8 mouse cellular contexts compared by ENCODE assay signal in the genomic region with DNA sequence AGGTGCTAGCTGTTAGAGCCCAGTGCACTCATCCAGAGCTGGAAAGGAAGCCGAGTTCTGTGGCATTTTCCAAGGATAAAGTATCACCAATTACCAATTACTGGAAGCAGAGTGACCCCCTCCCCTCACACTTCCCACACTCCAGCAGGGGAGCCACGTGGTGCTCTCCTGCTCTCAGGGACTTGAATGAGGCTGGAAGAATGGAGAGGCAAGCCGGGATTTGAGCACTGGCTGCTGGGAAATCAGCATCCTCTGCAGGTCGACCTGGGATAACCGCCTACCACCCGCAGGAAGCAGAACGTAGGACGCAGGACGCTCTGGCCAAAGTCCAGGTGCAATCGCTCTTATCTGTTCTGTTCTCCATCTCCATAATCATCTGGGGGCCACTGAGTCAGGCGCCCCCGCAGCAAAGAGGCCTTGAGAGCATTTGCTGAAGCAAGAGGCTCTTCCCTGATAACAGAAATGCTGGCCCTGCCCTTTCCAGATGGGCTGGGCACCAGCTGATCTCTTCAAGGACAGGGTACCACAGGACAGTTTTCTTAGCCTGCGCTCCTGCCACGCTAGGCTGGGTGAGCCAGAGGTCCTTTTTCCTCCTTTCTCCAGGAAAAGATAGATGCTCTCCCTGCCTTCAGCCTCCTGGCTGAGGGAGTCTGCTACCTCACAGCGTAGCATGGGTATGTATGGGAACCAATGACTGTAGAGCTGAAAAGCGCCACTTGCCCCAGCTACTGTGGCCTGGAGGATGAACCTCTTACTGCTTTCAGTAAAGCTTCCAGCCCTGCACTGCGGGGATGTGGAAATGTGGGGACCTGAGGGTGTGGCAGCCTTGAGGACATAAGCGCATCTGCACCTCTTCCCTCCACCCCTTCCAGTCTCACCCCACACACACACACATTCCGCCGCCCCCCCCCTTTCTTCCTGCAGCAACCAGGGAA. TPM values are rescaled to one million over a fixed set of nuclear protein-coding genes. Genes with fewer than 3 reads are reported as not detected.
DNase-seq lines count a peak whose midpoint lies in the region; ATAC-seq and TF ChIP-seq lines count a peak whose summit lies in the region.

No protein-coding gene starts in this region.

- peak; percentile 38; the same call in 1 of the 2 replicates for ATAC-seq in hindbrain, postnatal 0 days
- ATAC-seq in neural tube, embryonic 13.5 days (ENCODE audit: low read depth), result peak; percentile 68; the same call in 1 of the 2 replicates
- no peak for ATAC-seq in erythroid progenitor cell, adult 5-6 weeks (replicated peaks; ENCODE audit: low FRiP score, poor library complexity, severe bottlenecking)

- H3K4me3 ChIP-seq in embryonic facial prominence, embryonic 10.5 days, result peak overlapping the region; percentile 45
- H3K4me3 ChIP-seq in hindbrain, postnatal 0 days (ENCODE audit: low read length), result no peak overlapping the region
- no peak overlapping the region for H3K4me3 ChIP-seq in neural tube, embryonic 13.5 days
- no peak overlapping the region for H3K4me3 ChIP-seq in lung, adult 2 months (replicated peaks; ENCODE audit: extremely low read depth, low read depth, low read length)

- H3K36me3 ChIP-seq in embryonic facial prominence, embryonic 10.5 days (replicated peaks), result no peaks in the 10 kb centered on the region
- no peaks in the 10 kb centered on the region for H3K36me3 ChIP-seq in hindbrain, postnatal 0 days (ENCODE audit: insufficient read depth, low read length)
- H3K36me3 ChIP-seq in neural tube, embryonic 13.5 days, result no peaks in the 10 kb centered on the region

- peak overlapping the region; percentile 32; the same call in 1 of the 2 replicates for H3K27ac ChIP-seq in embryonic facial prominence, embryonic 10.5 days (replicated peaks)
- peak overlapping the region; percentile 41; the same call in 1 of the 2 replicates for H3K27ac ChIP-seq in hindbrain, postnatal 0 days
- 0 out of 2 replicates have a peak overlapping the region, but pooled peaks have one; percentile 1 for H3K27ac ChIP-seq in neural tube, embryonic 13.5 days (replicated peaks)

- no peak for TF ChIP-seq CTCF in hindbrain, postnatal 0 days (IDR thresholded peaks at IDR 0.05; ENCODE audit: low read depth)
- no peak for TF ChIP-seq CTCF in lung, adult 2 months (IDR thresholded peaks at IDR 0.05; ENCODE audit: insufficient read depth, low read length)

- TF ChIP-seq POLR2A in lung, adult 2 months (IDR thresholded peaks at IDR 0.05; ENCODE audit: borderline replicate concordance, extremely low read depth, low read depth, low read length), result no peak

- DNase-seq in kidney, postnatal 10 days, result peak; percentile 28
- no peak for DNase-seq in kidney, adult 18-20 months
- peak; percentile 37 for DNase-seq in embryonic facial prominence, embryonic 10.5 days (ENCODE audit: low spot score)
- no peak for DNase-seq in hindbrain, postnatal 0 days (ENCODE audit: low spot score)
- DNase-seq in thymus, postnatal 25 days, result no peak
- DNase-seq in lung, adult 2 months, result no peak

- H3K4me1 ChIP-seq in embryonic facial prominence, embryonic 10.5 days, result peaks cover 17% of the 10 kb centered on the region
- H3K4me1 ChIP-seq in hindbrain, postnatal 0 days (ENCODE audit: insufficient read depth, low read length), result no peaks in the 10 kb centered on the region
- peaks cover 14% of the 10 kb centered on the region for H3K4me1 ChIP-seq in neural tube, embryonic 13.5 days (replicated peaks)
- H3K4me1 ChIP-seq in lung, adult 2 months (ENCODE audit: control insufficient read depth, insufficient read depth, low read length), result no peaks in the 10 kb centered on the region; the same call in 1 of the 2 replicates

- H3K4me2 ChIP-seq in hindbrain, postnatal 0 days (ENCODE audit: low read depth, low read length), result peak overlapping the region; percentile 22; the same call in 1 of the 2 replicates
- H3K4me2 ChIP-seq in neural tube, embryonic 13.5 days, result peak overlapping the region; percentile 45

- 31% methylated on average over 20 of the region's 20 CpGs for WGBS in embryonic facial prominence, embryonic 10.5 days
- 35% methylated on average over 19 of the region's 20 CpGs for WGBS in hindbrain, postnatal 0 days
- 40% methylated on average over 20 of the region's 20 CpGs for WGBS in neural tube, embryonic 13.5 days
- WGBS in lung, adult 2 months, result 36% methylated on average over 20 of the region's 20 CpGs

- H3K27me3 ChIP-seq in embryonic facial prominence, embryonic 10.5 days (replicated peaks; ENCODE audit: low read depth, poor library complexity, severe bottlenecking), result peaks cover 32% of the 10 kb centered on the region
- no peaks in the 10 kb centered on the region for H3K27me3 ChIP-seq in hindbrain, postnatal 0 days (ENCODE audit: insufficient read depth, low read length)
- no peaks in the 10 kb centered on the region for H3K27me3 ChIP-seq in neural tube, embryonic 13.5 days

- H3K9me3 ChIP-seq in embryonic facial prominence, embryonic 10.5 days, result no peaks in the 10 kb centered on the region
- no peaks in the 10 kb centered on the region for H3K9me3 ChIP-seq in hindbrain, postnatal 0 days (ENCODE audit: low read length)
- H3K9me3 ChIP-seq in neural tube, embryonic 13.5 days, result no peaks in the 10 kb centered on the region

- peak overlapping the region; percentile 24; the same call in 1 of the 2 replicates for H3K9ac ChIP-seq in hindbrain, postnatal 0 days (replicated peaks; ENCODE audit: low read length)
- peak overlapping the region; percentile 31; the same call in 1 of the 2 replicates for H3K9ac ChIP-seq in neural tube, embryonic 13.5 days

RNA-seq across cellular contexts. Expression of a gene that starts 27.5 kb away (rescaled TPM):
- polyA plus RNA-seq in embryonic facial prominence, embryonic 10.5 days (2016; fragmentation: Nextera tagmentation; extraction: Ambion mirVana), result 1.3 and 1.8 TPM in 2 replicates
- 6.1 and 16.9 TPM in 2 replicates for total RNA-seq in hindbrain, postnatal 0 days (2014; rRNA removed)
- polyA plus RNA-seq in hindbrain, postnatal 0 days (2015; fragmentation: Nextera tagmentation; extraction: Ambion mirVana), result 5.2 and 5.5 TPM in 2 replicates
- polyA plus RNA-seq in neural tube, embryonic 13.5 days (2015; fragmentation: Nextera tagmentation; extraction: Ambion mirVana), result 2.0 and 4.3 TPM in 2 replicates
- 3.2 TPM in 1 of 2 replicates, not detected in the other for total RNA-seq in erythroid progenitor cell, adult 5-6 weeks (2015; ENCODE audit: low replicate concordance)
- 0.15 and 0.39 TPM in 2 replicates for total RNA-seq in erythroid progenitor cell, adult 5-6 weeks (2017; ENCODE audit: low replicate concordance)
- 4.8 and 5.5 TPM in 2 replicates for polyA plus RNA-seq in lung, adult 2 months (2012; rRNA removed)

RNA-seq across cellular contexts. Expression of a gene that starts 27.5 kb away (rescaled TPM):
- polyA plus RNA-seq in embryonic facial prominence, embryonic 10.5 days (2016; fragmentation: Nextera tagmentation; extraction: Ambion mirVana), result 0.06 and 0.13 TPM in 2 replicates
- 0.14 and 0.16 TPM in 2 replicates for total RNA-seq in hindbrain, postnatal 0 days (2014; rRNA removed)
- polyA plus RNA-seq in hindbrain, postnatal 0 days (2015; fragmentation: Nextera tagmentation; extraction: Ambion mirVana), result 0.18 and 0.41 TPM in 2 replicates
- polyA plus RNA-seq in neural tube, embryonic 13.5 days (2015; fragmentation: Nextera tagmentation; extraction: Ambion mirVana), result 0.32 TPM in 2 replicates
- not detected in 2 replicates for total RNA-seq in erythroid progenitor cell, adult 5-6 weeks (2015; ENCODE audit: low replicate concordance)
- total RNA-seq in erythroid progenitor cell, adult 5-6 weeks (2017; ENCODE audit: low replicate concordance), result not detected in 2 replicates
- polyA plus RNA-seq in lung, adult 2 months (2012; rRNA removed), result 0.09 and 0.28 TPM in 2 replicates

RNA-seq across cellular contexts. Expression of a gene that starts 42.1 kb away (rescaled TPM):
- 86.7 and 87.7 TPM in 2 replicates for polyA plus RNA-seq in embryonic facial prominence, embryonic 10.5 days (2016; fragmentation: Nextera tagmentation; extraction: Ambion mirVana)
- total RNA-seq in hindbrain, postnatal 0 days (2014; rRNA removed), result 111 and 117 TPM in 2 replicates
- polyA plus RNA-seq in hindbrain, postnatal 0 days (2015; fragmentation: Nextera tagmentation; extraction: Ambion mirVana), result 142 and 144 TPM in 2 replicates
- polyA plus RNA-seq in neural tube, embryonic 13.5 days (2015; fragmentation: Nextera tagmentation; extraction: Ambion mirVana), result 93.1 and 99.5 TPM in 2 replicates
- total RNA-seq in erythroid progenitor cell, adult 5-6 weeks (2015; ENCODE audit: low replicate concordance), result 10.5 and 11.9 TPM in 2 replicates
- total RNA-seq in erythroid progenitor cell, adult 5-6 weeks (2017; ENCODE audit: low replicate concordance), result 2.1 TPM in 1 of 2 replicates, not detected in the other
- 49.6 and 74.2 TPM in 2 replicates for polyA plus RNA-seq in lung, adult 2 months (2012; rRNA removed)

RNA-seq across cellular contexts. Expression of a gene that starts 42.2 kb away (rescaled TPM):
- polyA plus RNA-seq in embryonic facial prominence, embryonic 10.5 days (2016; fragmentation: Nextera tagmentation; extraction: Ambion mirVana), result 139 and 145 TPM in 2 replicates
- 18.0 and 19.9 TPM in 2 replicates for total RNA-seq in hindbrain, postnatal 0 days (2014; rRNA removed)
- 63.7 and 64.9 TPM in 2 replicates for polyA plus RNA-seq in hindbrain, postnatal 0 days (2015; fragmentation: Nextera tagmentation; extraction: Ambion mirVana)
- 106 and 120 TPM in 2 replicates for polyA plus RNA-seq in neural tube, embryonic 13.5 days (2015; fragmentation: Nextera tagmentation; extraction: Ambion mirVana)
- total RNA-seq in erythroid progenitor cell, adult 5-6 weeks (2015; ENCODE audit: low replicate concordance), result 7.9 and 9.2 TPM in 2 replicates
- 4.4 and 5.9 TPM in 2 replicates for total RNA-seq in erythroid progenitor cell, adult 5-6 weeks (2017; ENCODE audit: low replicate concordance)
- polyA plus RNA-seq in lung, adult 2 months (2012; rRNA removed), result 6.6 and 26.5 TPM in 2 replicates

Comparison
In these comparisons a context has a peak if more than half of its experiments do, and no peak if none do; other contexts are left out.
1. DNase-seq: peak in kidney, postnatal 10 days (single experiment) and embryonic facial prominence, embryonic 10.5 days (single experiment); none in kidney, adult 18-20 months (single experiment), hindbrain, postnatal 0 days (single experiment), thymus, postnatal 25 days (single experiment) and lung, adult 2 months (single experiment).
2. Peak in every context shown above with its lines, with median percentiles within 50 percentile points of each other: H3K27ac ChIP-seq.